Mouse (Mus musculus) cerebellum, adult 8-10 months (tissue): ENCODE results near the gene A3galt2.

Experiments
- DNase-seq: peaks from one replicate; pipeline ENCODE4 v3.0.0; 2022

The A3galt2 gene

GRCm38 (mm10) chr4:128801675-128802465 is 46.7 kb downstream of the A3galt2 start:
- DNase-seq, result no peak

GRCm38 (mm10) chr4:128803569-128803968 is 48.4 kb downstream of the A3galt2 start:
- peak; percentile 2 for DNase-seq

GRCm38 (mm10) chr4:128804426-128805149 is 49.4 kb downstream of the A3galt2 start:
- DNase-seq, result peak; percentile 9

GRCm38 (mm10) chr4:128805150-128806042 is 50.2 kb downstream of the A3galt2 start:
- peak; percentile 50 for DNase-seq

GRCm38 (mm10) chr4:128806043-128806826 is 51.1 kb downstream of the A3galt2 start, which contains the start of gene Zfp362:
Zfp362 (minus strand) TSS chr4:128806045.
- peak; percentile 25 for DNase-seq

- peak; percentile 52 for DNase-seq
These were observed 51.6 kb downstream of the A3galt2 start for GRCm38 (mm10) chr4:128806827-128807179.

- DNase-seq, result peak; percentile 77
These were observed 56.4 kb downstream of the A3galt2 start for GRCm38 (mm10) chr4:128811382-128812056.

GRCm38 (mm10) chr4:128817011-128817410 is 61.8 kb downstream of the A3galt2 start:
- no peak for DNase-seq
